Mouse (Mus musculus) spleen, postnatal 36 days (tissue): ENCODE measurements around the gene Glipr1l1.
"Not testable (repeated sequence)": the region's sequence is repeated elsewhere in the genome, so short reads cannot be mapped to it uniquely, and the experiment has no call there.

ENCODE experiments used
- DNase-seq, 2 experiments: peaks; one replicate each; pipeline ENCODE4 v3.0.0; 2022; ENCODE audit warnings: low spot score in 2 of 2, mixed read lengths in 1 of 2

Gene Glipr1l1

DNA sequence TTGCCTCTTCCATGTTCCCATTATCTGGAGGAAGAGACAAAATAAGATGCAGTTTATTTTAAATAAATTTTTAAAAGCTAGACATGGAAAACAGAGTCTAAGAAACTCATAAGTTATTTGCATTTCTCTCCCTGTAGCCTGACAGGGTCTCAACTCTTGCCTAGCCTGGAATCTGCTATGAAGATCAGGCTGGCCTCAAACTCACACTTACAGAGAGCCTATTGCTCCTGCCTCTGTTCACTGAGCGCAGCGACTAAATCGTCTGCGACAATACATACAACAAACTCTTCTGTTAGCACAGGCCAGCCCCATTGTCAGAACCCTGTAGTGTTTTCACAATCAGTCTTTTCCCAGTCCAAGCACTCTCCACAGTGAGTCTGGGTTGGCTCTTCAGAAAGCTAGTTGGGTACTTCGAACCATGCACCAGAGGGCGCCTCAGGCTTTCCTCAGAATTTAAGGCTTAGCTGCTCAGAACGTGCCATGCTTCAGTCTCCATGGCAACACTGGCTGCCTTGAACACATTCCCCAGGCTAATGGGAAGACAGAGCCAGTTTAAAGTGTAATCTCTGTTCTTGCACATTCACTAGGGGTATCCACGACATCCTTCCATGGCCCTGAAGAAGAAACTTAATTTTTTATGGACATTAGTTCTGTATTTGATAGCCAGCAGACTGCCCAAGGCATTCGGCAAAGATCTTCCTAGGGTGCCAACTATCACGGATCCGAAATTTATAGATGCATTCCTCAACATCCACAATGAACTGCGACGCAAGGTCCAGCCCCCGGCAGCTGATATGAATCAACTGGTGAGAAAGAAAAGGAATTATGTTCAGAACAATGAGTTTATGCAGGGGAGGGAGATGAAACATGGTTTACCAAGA, at the start of gene Glipr1l1:
Gene Glipr1l1 (plus strand): TSS at position 488 of the 881 bp plus-strand sequence.
- DNase-seq = peak in 1 of 2 experiments; percentile 2

DNA sequence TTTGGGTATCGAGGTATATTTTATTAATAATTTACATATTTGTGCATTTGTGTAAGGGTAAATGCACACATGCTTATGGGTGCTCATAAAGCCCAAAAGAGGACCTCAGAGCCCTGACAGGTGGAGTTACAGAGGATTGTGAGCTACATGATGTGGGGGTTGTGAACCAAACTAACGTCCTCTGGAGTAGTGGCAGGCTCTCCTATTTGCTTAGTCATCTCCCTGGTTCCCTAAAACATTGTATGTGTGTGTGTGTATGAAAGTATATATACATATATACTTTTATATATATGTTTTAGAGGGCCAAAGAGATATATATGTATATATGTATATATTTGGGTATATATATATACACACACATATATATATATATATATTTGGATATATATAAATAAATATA, 36.4 kb upstream of the Glipr1l1 start:
- no peak for DNase-seq

DNA sequence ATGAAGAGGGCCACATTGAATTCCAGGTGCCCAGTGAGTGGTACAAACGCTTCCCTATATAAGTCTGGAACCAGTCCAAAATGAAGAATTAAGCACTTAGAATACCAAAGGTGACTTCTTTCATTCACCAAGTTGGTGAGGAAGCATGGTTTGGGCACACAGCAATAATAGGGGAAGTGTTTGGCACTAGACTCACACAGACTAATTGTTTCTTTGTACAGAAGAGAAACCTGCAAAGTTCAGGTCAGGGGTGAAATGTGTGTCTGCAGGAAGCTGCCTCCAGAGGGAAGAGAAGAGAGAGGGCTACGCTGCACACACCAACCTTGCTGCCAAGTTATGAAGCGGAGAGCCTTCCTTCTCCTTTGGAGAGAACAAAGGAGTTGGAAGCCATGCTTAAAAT, 31.3 kb upstream of the Glipr1l1 start:
- DNase-seq = not testable (repeated sequence)

DNA sequence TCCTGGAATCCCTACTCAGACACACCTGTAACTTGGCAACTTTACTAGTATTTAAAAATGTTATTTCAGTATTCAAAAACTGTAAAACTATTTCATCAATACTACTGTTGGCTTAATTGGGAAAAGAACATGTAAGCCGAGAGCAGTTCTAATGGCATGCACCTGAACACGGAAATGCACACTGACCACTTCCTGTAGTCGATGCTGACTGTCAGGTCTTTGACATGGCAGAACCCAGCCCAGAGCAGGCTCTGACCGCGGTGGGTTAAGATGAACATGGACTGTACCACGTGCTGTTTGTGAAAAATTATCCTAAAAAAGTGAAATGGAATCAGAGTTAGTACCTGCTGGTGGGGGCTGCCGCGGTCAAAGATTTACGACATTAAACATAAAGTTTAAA, 16.5 kb upstream of the Glipr1l1 start:
- DNase-seq = not testable (repeated sequence)

DNA sequence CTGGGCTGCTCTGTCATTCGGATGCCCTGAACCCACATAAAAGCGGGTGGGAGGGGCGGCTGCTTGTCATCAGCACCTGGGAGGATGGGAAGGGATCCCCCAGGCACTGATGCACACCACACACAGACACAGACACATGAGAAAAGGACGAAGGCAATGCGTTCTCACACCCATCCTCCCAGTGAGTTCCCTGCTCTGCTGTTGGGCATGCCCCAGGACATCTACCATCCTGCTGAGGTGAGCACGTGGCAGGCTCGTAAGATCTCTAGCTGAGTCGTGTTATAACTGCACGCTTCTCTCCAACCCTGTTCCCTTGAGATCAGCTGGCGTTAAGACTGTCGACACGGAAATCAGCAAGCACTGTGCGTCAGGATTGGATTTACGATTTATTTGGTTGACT, 15.7 kb upstream of the Glipr1l1 start:
- not testable (repeated sequence) for DNase-seq

DNA sequence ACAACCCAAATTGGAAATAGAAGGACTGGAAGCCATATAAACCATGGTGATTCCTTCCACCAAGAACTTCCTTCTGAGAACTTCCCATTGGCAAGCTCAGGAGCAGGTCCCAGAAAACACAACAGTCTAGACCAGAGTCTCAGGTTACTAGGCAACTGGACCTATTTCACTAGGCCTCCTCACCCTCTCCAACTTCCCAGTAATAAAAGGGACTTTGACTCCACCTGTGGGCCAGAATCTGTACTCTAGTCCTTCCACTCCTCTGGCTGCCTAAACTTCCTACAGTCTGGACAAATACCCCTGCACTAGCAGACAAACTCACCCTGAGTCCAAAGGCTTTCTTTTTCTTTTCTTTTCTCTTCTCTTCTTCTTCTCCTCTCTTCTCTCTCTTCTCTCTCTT, 8.8 kb upstream of the Glipr1l1 start:
- no peak for DNase-seq

DNA sequence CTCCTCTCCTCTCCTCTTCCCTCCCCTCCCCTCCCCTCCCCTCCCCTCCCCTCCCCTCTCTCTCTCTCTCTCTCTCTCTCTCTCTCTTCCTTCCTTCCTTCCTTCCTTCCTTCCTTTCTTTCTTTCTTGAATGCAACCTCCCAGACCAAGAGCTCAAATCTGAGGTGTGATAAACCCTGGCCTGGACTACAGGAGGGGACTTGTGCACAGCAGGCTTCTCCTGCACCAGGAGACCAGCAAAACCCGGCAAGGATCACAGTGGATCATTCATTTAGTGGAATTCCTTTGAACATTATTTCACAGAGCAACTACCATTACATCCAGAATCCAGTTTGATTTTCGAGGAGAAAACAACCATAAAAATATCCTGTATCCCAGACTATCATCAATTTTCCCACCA, 8.0 kb upstream of the Glipr1l1 start:
- not testable (repeated sequence) for DNase-seq

DNA sequence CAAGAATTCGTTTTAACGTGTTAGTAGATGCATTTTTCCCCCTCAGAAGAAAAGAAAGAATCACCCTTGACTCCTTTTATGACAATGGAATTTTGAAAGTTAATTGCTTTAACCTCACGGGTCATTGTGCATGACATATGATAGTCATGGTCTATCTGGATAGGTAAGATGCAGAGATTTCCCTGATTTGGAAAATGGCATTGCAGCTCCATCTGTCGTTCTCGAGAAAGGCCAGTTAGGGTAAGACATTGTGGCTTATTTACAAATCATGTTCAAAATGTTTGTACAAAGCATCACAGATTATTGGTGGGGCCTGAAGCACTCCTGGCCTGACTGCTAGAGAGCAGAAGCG, 570 bp downstream of the Glipr1l1 start:
- not testable (repeated sequence) for DNase-seq

DNA sequence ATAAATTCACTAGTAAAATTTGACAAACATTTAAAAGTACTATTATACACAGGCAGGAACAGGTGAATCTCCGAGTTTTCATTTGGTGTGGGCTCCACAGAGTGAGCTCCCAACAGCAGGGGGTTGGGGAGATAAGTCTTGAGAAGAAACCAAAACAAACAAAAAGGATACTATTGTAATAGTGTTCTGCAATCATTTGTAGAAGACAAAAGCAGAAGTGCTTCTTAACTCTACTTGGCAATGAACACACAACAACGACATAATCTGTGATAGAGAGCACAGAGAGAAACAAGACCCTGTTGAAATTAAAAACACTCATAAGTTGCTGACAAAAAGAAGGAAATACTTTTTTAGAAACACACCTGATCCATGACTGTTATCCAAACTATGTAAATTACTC, 20.1 kb downstream of the Glipr1l1 start:
- DNase-seq = no peak

DNA sequence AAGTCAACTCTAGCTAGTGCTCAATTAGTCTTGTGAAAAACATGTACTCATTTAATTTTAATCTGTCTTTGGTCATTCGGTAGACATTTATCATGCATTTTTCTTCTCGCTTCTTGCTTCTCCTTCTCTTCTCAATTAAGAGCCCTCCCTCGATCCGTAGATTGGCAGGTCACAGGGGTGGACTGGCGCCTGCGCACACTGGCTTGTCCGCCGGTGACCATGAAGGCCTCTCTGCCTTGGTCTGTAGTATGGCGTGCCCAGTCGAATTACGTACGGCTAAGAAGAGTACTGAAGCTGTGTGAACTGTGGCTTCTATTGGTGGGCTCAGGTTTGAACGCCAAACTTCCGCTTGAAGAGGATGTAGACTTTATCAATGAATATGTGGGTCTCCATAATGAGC, 23.2 kb downstream of the Glipr1l1 start, which contains the start of gene Glipr1l2:
Gene Glipr1l2 (plus strand): TSS at position 198 of the 400 bp plus-strand sequence.
- no peak for DNase-seq

DNA sequence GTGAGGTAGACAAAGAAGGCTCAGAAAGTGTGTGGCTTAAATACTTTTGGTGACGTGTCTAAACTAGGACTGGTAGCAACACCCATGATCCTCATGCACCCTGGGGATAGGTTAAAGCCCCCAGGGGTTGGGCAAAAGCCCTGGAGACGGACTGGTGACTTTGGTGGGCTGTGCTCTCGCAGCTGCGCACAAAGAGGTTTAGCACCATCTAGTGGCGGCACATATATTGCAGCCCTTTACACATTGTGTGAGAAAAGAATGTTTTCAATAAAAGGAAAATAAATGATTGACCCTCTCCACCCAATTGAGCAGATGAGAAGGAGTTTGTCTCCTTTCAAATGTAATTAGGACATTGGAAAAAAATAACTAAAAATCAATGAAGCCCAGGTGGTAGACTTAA, 45.8 kb downstream of the Glipr1l1 start:
- DNase-seq = peak; percentile 20 to 38

DNA sequence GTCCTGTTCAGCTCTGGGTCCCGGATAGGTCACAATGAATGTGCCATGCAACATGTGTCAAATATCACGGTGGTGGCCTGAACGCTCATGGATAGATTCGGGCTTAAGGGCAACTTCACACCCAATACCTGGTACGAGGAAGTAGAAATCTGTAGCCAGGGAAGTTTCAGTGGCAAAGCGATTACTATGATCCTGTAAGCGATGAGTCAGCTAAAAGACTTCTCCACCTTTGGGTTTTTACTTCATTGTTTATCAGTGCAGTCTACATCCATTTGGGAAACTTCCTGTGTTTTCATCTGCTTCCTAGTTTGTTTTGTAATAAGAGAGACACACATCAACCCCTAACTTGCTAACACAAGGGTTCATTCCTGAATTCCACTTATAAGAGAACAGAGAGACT, 50.4 kb downstream of the Glipr1l1 start:
- DNase-seq = no peak

DNA sequence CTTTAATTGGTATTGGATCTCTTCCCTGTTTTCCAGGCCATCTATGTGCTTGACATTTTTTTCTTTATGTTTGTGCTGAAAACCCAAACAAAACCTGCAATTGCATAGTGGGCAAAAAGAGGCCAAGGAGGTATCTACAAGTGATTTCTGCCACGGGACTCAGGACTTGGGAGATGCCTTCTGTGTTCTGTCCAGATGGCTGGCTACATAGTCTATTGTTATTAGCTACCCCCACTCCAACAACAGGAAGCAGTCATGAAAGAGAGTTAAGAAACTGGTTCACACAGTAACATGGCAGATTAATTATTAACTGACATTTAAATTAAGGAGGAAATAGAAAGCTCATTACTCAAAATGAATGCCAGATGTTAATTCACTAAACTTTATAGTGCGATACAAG, 65.1 kb downstream of the Glipr1l1 start:
- DNase-seq = not testable (repeated sequence)

DNA sequence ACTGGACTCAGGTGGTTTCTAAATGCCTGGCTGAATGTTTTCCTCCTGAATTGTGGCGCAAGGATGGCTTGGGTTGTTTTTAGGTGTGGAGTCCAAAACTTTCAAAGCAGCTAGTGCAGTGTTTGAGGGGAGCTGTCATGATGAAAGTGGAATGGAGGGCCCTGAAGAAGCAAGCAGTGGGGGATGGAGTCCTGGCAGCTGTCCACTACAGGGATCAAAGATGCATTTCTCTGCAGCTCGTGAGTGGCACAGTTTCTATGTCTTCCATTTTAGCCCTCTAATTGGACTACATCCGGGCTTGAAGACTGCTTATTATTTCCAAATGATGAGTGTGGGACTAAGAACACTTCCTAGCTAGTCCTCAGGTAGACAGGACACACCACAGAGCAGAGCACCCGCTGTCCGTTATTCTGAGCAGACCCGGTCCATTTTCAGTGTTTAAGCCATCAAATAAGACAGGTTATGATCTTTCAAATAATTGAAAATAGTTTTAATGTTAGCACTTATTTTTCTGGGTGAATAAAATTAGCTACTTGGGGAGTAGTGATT, 67.8 kb downstream of the Glipr1l1 start:
- DNase-seq = not testable (repeated sequence)
